Mouse (Mus musculus) lung, embryonic 16.5 days (tissue): ENCODE measurements around the gene Tmem212. TPM values are rescaled to one million over a fixed set of nuclear protein-coding genes. Genes with fewer than 3 reads are reported as not detected.
"Not testable (repeated sequence)": the region's sequence is repeated elsewhere in the genome, so short reads cannot be mapped to it uniquely, and the experiment has no call there.

ENCODE experiments used
- ATAC-seq: fragments of 200-750 bp; cut with Nextera tagmentation; 2 replicates; pipeline ENCODE4 v1.8.0; 2017; ENCODE audit warnings: low read depth, mild to moderate bottlenecking, moderate library complexity
- H3K27ac ChIP-seq: fragments of 300-500 bp; sonication (generic); 2 replicates; pipeline ENCODE4 v1.5.1; 2014; ENCODE audit warnings: mild to moderate bottlenecking, control low read depth, low read length
- H3K27me3 ChIP-seq: fragments of 300-500 bp; sonication (generic); 2 replicates; pipeline ENCODE4 v1.6.1; 2014; ENCODE audit warnings: low read depth, low read length, mixed read lengths; ENCODE audit not compliant: control insufficient read depth, insufficient read depth
- H3K36me3 ChIP-seq: fragments of 300-500 bp; sonication (generic); 2 replicates; pipeline ENCODE4 v1.6.1; 2014; ENCODE audit warnings: low read length; ENCODE audit not compliant: control insufficient read depth, insufficient read depth
- H3K4me1 ChIP-seq: fragments of 300-500 bp; sonication (generic); replicated peaks from 2 replicates; pipeline ENCODE4 v1.6.1; 2014; ENCODE audit warnings: low read length, mixed read lengths; ENCODE audit not compliant: control insufficient read depth, insufficient read depth
- H3K4me2 ChIP-seq: fragments of 300-500 bp; sonication (generic); 2 replicates; pipeline ENCODE4 v1.6.1; 2014; ENCODE audit warnings: low read depth, low read length, control low read depth
- H3K4me3 ChIP-seq: fragments of 300-500 bp; sonication (generic); 2 replicates; pipeline ENCODE4 v1.5.1; 2014; ENCODE audit warnings: mild to moderate bottlenecking, low read length, control low read depth
- H3K9ac ChIP-seq: fragments of 300-500 bp; sonication (generic); 2 replicates; pipeline ENCODE4 v1.6.1; 2014; ENCODE audit warnings: low read length, control low read depth
- H3K9me3 ChIP-seq: fragments of 300-500 bp; sonication (generic); 2 replicates; pipeline ENCODE4 v1.6.1; 2016; ENCODE audit warnings: low read length; ENCODE audit not compliant: control insufficient read depth
- WGBS: fragments of 180-500 bp; shearing (Covaris S2); extraction: QIAGEN DNeasy Blood & Tissue Kit; methylation state at CpG from one replicate; pipeline ENCODE4 v1.1.7; 2014; 5-methylcytosine and 5-hydroxymethylcytosine counted together
- polyA plus RNA-seq: library from polyadenylated mRNA; unstranded; fragments of >200 nt; fragmentation: Nextera tagmentation; extraction: Ambion mirVana; gene quantifications from 2 replicates; pipeline ENCODE4 v1.2.1, GENCODE M21; 2015

The Tmem212 gene
- 3.5 and 7.7 TPM in 2 replicates for polyA plus RNA-seq

- Histone ChIP-seq H3K27me3 (no peaks in the 10 kb centered on the region), H3K36me3 (no peaks in the 10 kb centered on the region), H3K9me3 (no peaks in the 10 kb centered on the region), H3K9ac (no peak within 1 kb of the TSS), H3K4me2 (no peak within 1 kb of the TSS), H3K4me3 (no peak within 1 kb of the TSS), H3K4me1 (peaks cover 19% of the 10 kb centered on the region), H3K27ac (0 out of 2 replicates have a peak within 1 kb of the TSS, but pooled peaks have one; percentile 37)
- no peak; the same call in 1 of the 2 replicates for ATAC-seq
- WGBS, result 55% methylated on average over 8 of the region's 8 CpGs
Observed at GRCm38 (mm10) chr3:27896318-27896892, at the start of gene Tmem212. Gene Tmem212, minus strand, starts transcription at chr3:27896368.

- not testable (repeated sequence) for H3K9ac ChIP-seq, H3K9me3 ChIP-seq, H3K27ac ChIP-seq, H3K27me3 ChIP-seq, H3K4me2 ChIP-seq, H3K36me3 ChIP-seq, ATAC-seq, H3K4me3 ChIP-seq, H3K4me1 ChIP-seq
- WGBS, result 78% methylated on average over 2 of the region's 2 CpGs
Observed at GRCm38 (mm10) chr3:27945397-27945796, 49.2 kb upstream of the Tmem212 start.

DNA sequence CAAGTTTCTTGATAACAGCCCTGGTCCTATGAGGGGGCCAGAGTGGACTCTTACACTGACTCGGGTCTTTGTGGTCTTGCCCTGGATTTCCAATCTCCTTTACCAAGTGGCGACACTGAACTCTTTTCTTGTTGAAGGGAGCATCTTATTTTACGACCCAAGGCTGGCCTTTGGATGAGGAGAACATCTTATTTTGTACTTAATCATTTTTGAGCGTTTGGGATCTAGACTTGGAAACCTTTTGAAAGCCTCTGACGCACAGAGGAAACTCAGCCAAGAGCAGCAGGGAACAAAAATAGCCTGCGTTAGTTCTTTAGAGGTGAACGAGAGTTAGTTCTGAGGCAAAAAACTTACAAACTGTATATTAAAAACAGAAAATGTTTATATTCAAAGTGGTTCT lies 46.8 kb upstream of the Tmem212 start:
- Histone ChIP-seq H3K9me3 (no peaks in the 10 kb centered on the region), H3K9ac (no peak overlapping the region), H3K4me2 (no peak overlapping the region), H3K4me1 (peaks cover 7% of the 10 kb centered on the region; the same call in 1 of the 2 replicates), H3K27me3 (no peaks in the 10 kb centered on the region), H3K36me3 (no peaks in the 10 kb centered on the region), H3K27ac (no peak overlapping the region), H3K4me3 (no peak overlapping the region)
- no peak for ATAC-seq
- WGBS, result 68% methylated on average over 7 of the region's 7 CpGs

GRCm38 (mm10) chr3:27941634-27942033 lies 45.5 kb upstream of the Tmem212 start:
- no peaks in the 10 kb centered on the region for H3K27me3 ChIP-seq
- WGBS, result 80% methylated on average over 3 of the region's 3 CpGs
- no peak overlapping the region for H3K4me2 ChIP-seq
- H3K4me1 ChIP-seq, result peaks cover 14% of the 10 kb centered on the region
- H3K27ac ChIP-seq, result no peak overlapping the region
- no peak for ATAC-seq
- no peak overlapping the region for H3K9ac ChIP-seq
- H3K36me3 ChIP-seq, result no peaks in the 10 kb centered on the region
- no peaks in the 10 kb centered on the region for H3K9me3 ChIP-seq
- H3K4me3 ChIP-seq, result no peak overlapping the region

GRCm38 (mm10) chr3:27938381-27939323 lies 42.5 kb upstream of the Tmem212 start, which contains the start of gene Pld1:
Gene Pld1, plus strand, starts transcription at chr3:27938695.
- WGBS, result under 1% methylated on average over 51 of the region's 68 CpGs
- peak within 1 kb of the TSS; percentile 90 for H3K27ac ChIP-seq
- H3K36me3 ChIP-seq, result no peaks in the 10 kb centered on the region
- peak within 1 kb of the TSS; percentile 79 for H3K9ac ChIP-seq
- H3K4me1 ChIP-seq, result peaks cover 14% of the 10 kb centered on the region
- no peaks in the 10 kb centered on the region for H3K27me3 ChIP-seq
- peak within 1 kb of the TSS; percentile 68 for H3K4me3 ChIP-seq
- ATAC-seq, result peak; percentile 96
- peak within 1 kb of the TSS; percentile 95 for H3K4me2 ChIP-seq
- H3K9me3 ChIP-seq, result no peaks in the 10 kb centered on the region

DNA sequence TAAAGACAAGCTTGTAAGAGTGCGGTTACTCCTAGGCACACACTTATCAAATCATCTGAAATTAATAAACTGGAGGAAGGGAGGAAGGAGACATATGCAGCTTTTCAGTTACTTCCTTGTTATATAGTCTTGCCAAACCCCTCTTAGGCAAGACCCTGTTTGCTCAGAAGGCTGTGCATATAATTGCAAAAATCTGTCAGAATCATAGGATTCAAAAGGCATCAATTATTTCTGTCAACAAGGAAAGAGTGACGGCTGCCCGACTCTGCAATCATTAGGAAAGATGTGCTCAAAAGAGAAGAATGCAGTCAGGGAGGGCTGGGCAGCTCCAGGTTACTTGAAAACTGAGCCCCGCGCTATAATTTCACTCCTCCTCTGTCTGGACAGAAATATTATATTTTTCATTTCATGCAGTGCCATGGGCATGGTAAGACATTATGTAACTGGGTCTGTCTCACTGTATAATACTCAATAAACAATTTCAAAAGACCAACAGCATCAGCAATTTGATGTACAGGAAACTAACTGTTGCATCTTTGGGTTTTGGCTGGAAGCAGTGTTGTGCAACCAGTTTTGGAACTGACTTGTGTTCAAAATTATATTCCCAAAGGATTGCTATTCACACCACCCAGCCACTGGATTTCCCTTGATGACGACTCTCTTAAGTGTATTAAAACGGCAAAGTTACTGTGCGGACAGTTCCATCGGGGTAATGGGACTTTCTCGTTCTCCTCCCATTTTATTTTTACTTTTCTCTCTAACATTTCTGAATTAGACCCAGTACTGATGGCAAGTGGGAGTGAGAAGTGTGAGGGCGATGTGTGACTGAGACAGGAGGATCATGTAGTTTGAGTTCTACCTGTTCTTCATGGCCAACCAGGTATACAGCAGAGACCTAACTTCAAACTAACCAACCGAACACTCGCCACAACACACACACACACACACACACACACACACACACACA lies 41.3 kb upstream of the Tmem212 start:
- no peaks in the 10 kb centered on the region for H3K27me3 ChIP-seq
- H3K9me3 ChIP-seq, result no peaks in the 10 kb centered on the region
- 63% methylated on average over 13 of the region's 13 CpGs for WGBS
- H3K4me3 ChIP-seq, result no peak overlapping the region
- H3K4me2 ChIP-seq, result peak overlapping the region; percentile 95; the same call in 1 of the 2 replicates
- no peak for ATAC-seq
- peak overlapping the region; percentile 60 for H3K27ac ChIP-seq
- H3K36me3 ChIP-seq, result no peaks in the 10 kb centered on the region
- peaks cover 14% of the 10 kb centered on the region for H3K4me1 ChIP-seq
- no peak overlapping the region for H3K9ac ChIP-seq

- 75% methylated on average over 5 of the region's 5 CpGs for WGBS
- Histone ChIP-seq H3K4me3 (no peak overlapping the region), H3K27ac (peak overlapping the region; percentile 60; the same call in 1 of the 2 replicates), H3K4me2 (no peak overlapping the region), H3K27me3 (no peaks in the 10 kb centered on the region), H3K36me3 (no peaks in the 10 kb centered on the region), H3K4me1 (peaks cover 14% of the 10 kb centered on the region), H3K9me3 (no peaks in the 10 kb centered on the region), H3K9ac (no peak overlapping the region)
- ATAC-seq, result no peak
Observed at GRCm38 (mm10) chr3:27936731-27937130, 40.6 kb upstream of the Tmem212 start.

DNA sequence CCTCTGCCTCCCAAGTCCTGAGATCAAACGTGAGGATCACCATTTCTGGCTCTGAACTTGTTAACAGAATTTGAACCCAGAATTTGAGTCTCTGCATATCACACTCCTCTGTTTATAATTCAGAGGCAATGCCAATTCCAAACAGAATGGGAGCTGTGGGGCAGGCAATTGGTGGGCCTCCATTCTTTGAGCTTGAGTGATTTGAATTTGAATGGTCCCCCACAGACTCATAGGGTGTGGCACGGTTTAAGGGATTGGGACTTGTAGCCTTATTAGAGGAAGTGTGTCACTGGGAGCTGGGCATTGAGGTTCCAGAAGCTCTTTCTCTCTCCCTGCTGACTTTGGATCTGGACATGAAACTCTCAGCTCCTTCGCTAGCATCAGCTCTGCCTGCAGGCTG lies 39.5 kb upstream of the Tmem212 start:
- no peak overlapping the region for H3K4me3 ChIP-seq
- H3K27me3 ChIP-seq, result no peaks in the 10 kb centered on the region
- no peak overlapping the region for H3K4me2 ChIP-seq
- peaks cover 14% of the 10 kb centered on the region for H3K4me1 ChIP-seq
- H3K9ac ChIP-seq, result no peak overlapping the region
- H3K9me3 ChIP-seq, result no peaks in the 10 kb centered on the region
- H3K27ac ChIP-seq, result no peak overlapping the region
- no peak for ATAC-seq
- WGBS, result 84% methylated on average over 3 of the region's 3 CpGs
- H3K36me3 ChIP-seq, result no peaks in the 10 kb centered on the region
